In the genomic region with DNA sequence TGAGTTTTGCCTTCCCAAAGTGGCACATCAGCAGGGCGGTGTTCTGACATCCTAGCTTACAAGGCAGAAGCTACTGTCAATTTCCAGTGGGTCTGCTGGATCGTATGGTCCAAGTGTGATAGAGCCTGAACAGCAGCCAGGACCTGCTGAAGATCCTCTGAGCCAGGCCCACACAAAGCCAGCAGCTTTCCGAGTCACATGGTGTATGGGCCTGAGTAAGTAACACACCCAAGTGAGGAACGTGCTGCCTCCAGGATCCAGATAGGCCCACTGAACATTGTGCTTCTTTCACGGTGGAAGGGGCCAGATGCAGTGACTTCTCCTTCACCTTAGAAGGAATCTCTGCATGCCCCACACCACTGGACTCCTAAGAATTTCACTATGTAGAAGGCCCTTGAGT, we compare ENCODE assay signal across 20 mouse cellular contexts. TPM values are rescaled to one million over a fixed set of nuclear protein-coding genes. Genes with fewer than 3 reads are reported as not detected.
"Had no signal": no experiment of that assay in that cellular context is flagged by ENCODE, and none has a peak within 500 bp of the region (broad histone marks: within the 10 kb centered on the region; RNA-seq: fewer than 3 reads in every experiment).

No protein-coding gene starts in this region.

- H3K27ac ChIP-seq: kidney, postnatal 0 days; layer of hippocampus, adult 2 months; liver, embryonic 13.5 days; macrophage; midbrain, embryonic 12.5 days; midbrain, embryonic 15.5 days; neural tube, embryonic 12.5 days; neural tube, embryonic 15.5 days had no signal

- H3K4me2 ChIP-seq: liver, embryonic 13.5 days; lung, embryonic 14.5 days; midbrain, embryonic 12.5 days; midbrain, embryonic 15.5 days; neural tube, embryonic 12.5 days; neural tube, embryonic 15.5 days had no signal

- H3K27me3 ChIP-seq: liver, embryonic 13.5 days; midbrain, embryonic 12.5 days; midbrain, embryonic 15.5 days; neural tube, embryonic 12.5 days; neural tube, embryonic 15.5 days had no signal

- DNase-seq: kidney, adult 2 months; layer of hippocampus, adult 9-11 months; liver, embryonic 13.5 days; lung, embryonic 14.5 days; right cerebral cortex, adult 18-20 months; right cerebral cortex, postnatal 25 days; thymus, adult 18-20 months; thymus, postnatal 36 days had no signal

- ATAC-seq: lung, postnatal 0 days; midbrain, embryonic 15.5 days had no signal

- H3K4me1 ChIP-seq: midbrain, embryonic 12.5 days; midbrain, embryonic 15.5 days; neural tube, embryonic 12.5 days; neural tube, embryonic 15.5 days had no signal

- H3K9me3 ChIP-seq: liver, embryonic 13.5 days; midbrain, embryonic 12.5 days; midbrain, embryonic 15.5 days; neural tube, embryonic 12.5 days; neural tube, embryonic 15.5 days had no signal

- H3K4me3 ChIP-seq: layer of hippocampus, adult 2 months; liver, embryonic 13.5 days; midbrain, embryonic 12.5 days; midbrain, embryonic 15.5 days; neural tube, embryonic 12.5 days; neural tube, embryonic 15.5 days had no signal

- H3K36me3 ChIP-seq: liver, embryonic 13.5 days; midbrain, embryonic 15.5 days; neural tube, embryonic 12.5 days; neural tube, embryonic 15.5 days had no signal

- H3K9ac ChIP-seq: liver, embryonic 13.5 days; lung, embryonic 14.5 days; midbrain, embryonic 12.5 days; midbrain, embryonic 15.5 days; neural tube, embryonic 12.5 days; neural tube, embryonic 15.5 days had no signal

RNA-seq across cellular contexts. Expression of a gene that starts 26.7 kb away (rescaled TPM):
- polyA plus RNA-seq: macrophage had no signal

RNA-seq across cellular contexts. Expression of a gene that starts 34.0 kb away (rescaled TPM):
- total RNA-seq: layer of hippocampus, postnatal 25 days; left cerebral cortex, postnatal 36 days; megakaryocyte, adult 5-6 weeks had no signal
- polyA plus RNA-seq: limb, embryonic 11.5 days; lung, embryonic 14.5 days; macrophage; midbrain, embryonic 12.5 days; midbrain, embryonic 15.5 days; neural tube, embryonic 12.5 days had no signal
